Mouse (Mus musculus) lung, embryonic 15.5 days (tissue): ENCODE measurements at regions not wholly inside any gene's neighbourhood (a gene's known extent, or its start where the extent isn't known, plus 50 kb on each side); places are given as distances from the start of the nearest gene placed in this dataset.

Experiments
- ATAC-seq: fragments of 200-750 bp; cut with Nextera tagmentation; 2 replicates; pipeline ENCODE4 v1.8.0; 2017; ENCODE audit warnings: moderate number of reproducible peaks, borderline replicate concordance; ENCODE audit not compliant: low FRiP score, low TSS enrichment; ENCODE audit errors: extremely low read depth
- H3K27ac ChIP-seq: fragments of 300-500 bp; sonication (generic); 2 replicates; pipeline ENCODE4 v1.5.1; 2015; ENCODE audit warnings: moderate library complexity, mild to moderate bottlenecking, inconsistent platforms
- H3K27me3 ChIP-seq: fragments of 300-500 bp; sonication (generic); 2 replicates; pipeline ENCODE4 v1.6.1; 2015; ENCODE audit warnings: inconsistent platforms
- H3K36me3 ChIP-seq: fragments of 300-500 bp; sonication (generic); 2 replicates; pipeline ENCODE4 v1.6.1; 2015; ENCODE audit warnings: inconsistent platforms
- H3K4me1 ChIP-seq: fragments of 300-500 bp; sonication (generic); 2 replicates; pipeline ENCODE4 v1.6.1; 2015; ENCODE audit warnings: inconsistent platforms
- H3K4me2 ChIP-seq: fragments of 300-500 bp; sonication (generic); 2 replicates; pipeline ENCODE4 v1.6.1; 2015; ENCODE audit warnings: inconsistent platforms, mild to moderate bottlenecking, moderate library complexity
- H3K4me3 ChIP-seq: fragments of 300-500 bp; sonication (generic); 2 replicates; pipeline ENCODE4 v1.5.1; 2015; ENCODE audit warnings: mild to moderate bottlenecking, inconsistent platforms
- H3K9ac ChIP-seq: fragments of 300-500 bp; sonication (generic); 2 replicates; pipeline ENCODE4 v1.6.1; 2015; ENCODE audit warnings: inconsistent platforms
- H3K9me3 ChIP-seq: fragments of 300-500 bp; sonication (generic); 2 replicates; pipeline ENCODE4 v1.6.1; 2016; ENCODE audit warnings: inconsistent platforms
- WGBS: fragments of 180-500 bp; shearing (Covaris S2); methylation state at CpG from one replicate; pipeline ENCODE4 v1.1.7; 2015; 5-methylcytosine and 5-hydroxymethylcytosine counted together

DNA sequence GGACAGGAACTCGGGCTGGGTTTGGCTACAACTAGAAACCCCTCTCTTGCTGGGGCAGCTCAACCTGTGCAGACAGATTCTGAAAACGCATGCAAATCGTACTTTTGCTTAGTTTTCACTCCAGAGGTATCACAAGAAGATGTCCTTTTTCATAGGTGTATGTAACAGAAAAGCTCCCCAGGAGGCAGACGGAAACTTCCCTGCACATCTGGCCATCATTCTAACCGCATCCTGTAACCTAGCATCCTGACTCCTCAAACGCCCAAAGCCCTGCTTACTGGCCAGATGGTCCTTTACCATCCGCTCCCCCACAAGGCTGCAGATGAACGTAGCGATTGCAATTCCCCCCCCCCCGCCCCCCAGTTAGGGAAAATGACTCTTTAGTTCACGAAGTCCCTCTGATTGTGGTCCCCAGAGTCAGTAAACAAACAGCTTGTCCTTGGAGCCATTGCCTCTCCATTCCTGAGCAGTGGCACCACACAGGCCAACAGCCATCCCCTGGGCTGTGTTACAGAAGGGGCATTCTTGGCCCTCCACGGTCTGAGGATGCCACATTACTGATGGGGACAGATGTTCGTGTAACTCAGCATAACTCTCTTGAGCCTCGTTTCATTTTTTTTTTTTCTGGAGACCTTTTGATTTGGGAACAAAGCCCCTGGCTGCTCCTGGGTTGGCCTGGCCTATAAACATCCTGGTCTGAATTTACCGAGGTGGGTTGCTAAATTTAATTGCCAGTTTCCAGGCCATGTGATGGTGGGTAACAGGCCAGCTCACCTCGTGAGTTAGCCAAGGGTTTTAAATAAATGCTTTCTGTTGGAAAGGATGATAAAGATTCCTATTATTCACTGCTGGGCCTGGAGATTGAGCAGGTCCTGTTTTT lies 149.6 kb upstream of the Rreb1 start:
- H3K9ac ChIP-seq = no peak overlapping the region
- no peaks in the 10 kb centered on the region for H3K4me1 ChIP-seq
- no peak overlapping the region; the same call in 1 of the 2 replicates for H3K27ac ChIP-seq
- ATAC-seq = no peak
- H3K27me3 ChIP-seq = no peaks in the 10 kb centered on the region
- 61% methylated on average over 16 of the region's 16 CpGs for WGBS
- H3K4me2 ChIP-seq = no peak overlapping the region
- H3K9me3 ChIP-seq = no peaks in the 10 kb centered on the region
- no peaks in the 10 kb centered on the region for H3K36me3 ChIP-seq
- H3K4me3 ChIP-seq = no peak overlapping the region

GRCm38 (mm10) chr13:37629271-37629899 lies 148.8 kb upstream of the Rreb1 start:
- H3K9ac ChIP-seq = no peak overlapping the region
- WGBS = 66% methylated on average over 6 of the region's 6 CpGs
- H3K27ac ChIP-seq = no peak overlapping the region; the same call in 1 of the 2 replicates

GRCm38 (mm10) chr13:37632835-37633440 lies 145.3 kb upstream of the Rreb1 start:
- no peaks in the 10 kb centered on the region for H3K36me3 ChIP-seq
- H3K9me3 ChIP-seq = no peaks in the 10 kb centered on the region
- H3K9ac ChIP-seq = no peak overlapping the region
- H3K27ac ChIP-seq = no peak overlapping the region
- H3K4me3 ChIP-seq = no peak overlapping the region
- no peaks in the 10 kb centered on the region for H3K4me1 ChIP-seq
- ATAC-seq = no peak
- no peak overlapping the region for H3K4me2 ChIP-seq
- no peaks in the 10 kb centered on the region for H3K27me3 ChIP-seq
- 80% methylated on average over 5 of the region's 5 CpGs for WGBS

More at GRCm38 (mm10) chr13:37629271-37629899, 148.8 kb upstream of the Rreb1 start:
- no peak for ATAC-seq
- no peaks in the 10 kb centered on the region for H3K27me3 ChIP-seq
- no peaks in the 10 kb centered on the region for H3K36me3 ChIP-seq
- no peaks in the 10 kb centered on the region for H3K4me1 ChIP-seq
- H3K4me2 ChIP-seq = no peak overlapping the region
- H3K4me3 ChIP-seq = no peak overlapping the region
- H3K9me3 ChIP-seq = no peaks in the 10 kb centered on the region

DNA sequence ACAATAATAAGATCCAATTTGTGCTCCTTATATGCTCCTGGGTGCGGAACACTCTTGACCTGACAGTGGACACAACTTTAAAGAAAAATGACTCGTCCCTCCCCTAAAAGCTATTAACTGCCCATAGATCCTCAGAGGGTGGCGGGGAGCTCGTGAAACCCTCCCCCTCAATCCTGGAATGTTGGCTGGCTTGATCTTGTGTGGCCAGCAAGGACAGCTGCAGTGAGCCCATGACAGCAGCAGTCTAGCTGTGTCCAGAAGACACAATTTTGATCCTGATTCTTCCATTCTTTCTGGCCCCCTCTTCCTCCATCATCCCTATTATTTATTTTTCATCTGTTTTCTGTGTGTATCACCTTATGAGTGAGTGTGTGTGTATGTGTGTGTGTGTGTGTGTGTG lies 141.8 kb upstream of the Rreb1 start:
- Histone ChIP-seq H3K4me1 (0 out of 2 replicates have a peak, but pooled peaks cover 3% of the 10 kb centered on the region), H3K9ac (no peak overlapping the region), H3K4me2 (no peak overlapping the region), H3K36me3 (no peaks in the 10 kb centered on the region), H3K4me3 (no peak overlapping the region), H3K9me3 (no peaks in the 10 kb centered on the region), H3K27me3 (no peaks in the 10 kb centered on the region), H3K27ac (no peak overlapping the region)
- ATAC-seq = no peak
- 57% methylated on average over 4 of the region's 4 CpGs for WGBS

DNA sequence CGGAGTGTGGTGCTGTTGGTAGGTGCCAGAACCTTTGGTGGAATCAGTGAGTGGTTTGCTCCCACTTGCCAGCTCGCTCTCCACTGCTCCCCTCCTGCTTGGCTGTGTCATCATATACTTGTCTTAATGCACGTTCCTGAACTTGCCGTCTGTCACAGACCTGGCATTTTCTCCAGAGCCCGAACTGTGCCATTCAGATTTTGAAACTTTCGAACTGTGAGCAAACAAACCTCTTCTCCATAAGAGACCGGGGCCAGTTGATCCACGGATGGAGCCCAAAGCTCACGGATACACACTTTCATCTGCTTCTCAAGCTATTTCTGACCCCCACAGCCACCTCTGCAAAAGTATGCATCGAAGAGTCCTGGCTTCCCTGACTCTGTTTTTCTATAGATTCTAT lies 141.0 kb upstream of the Rreb1 start:
- 67% methylated on average over 10 of the region's 10 CpGs for WGBS
- Histone ChIP-seq H3K9me3 (no peaks in the 10 kb centered on the region), H3K9ac (no peak overlapping the region), H3K27ac (no peak overlapping the region), H3K4me3 (no peak overlapping the region), H3K4me2 (no peak overlapping the region), H3K27me3 (no peaks in the 10 kb centered on the region), H3K36me3 (no peaks in the 10 kb centered on the region), H3K4me1 (0 out of 2 replicates have a peak, but pooled peaks cover 3% of the 10 kb centered on the region)
- ATAC-seq = no peak

DNA sequence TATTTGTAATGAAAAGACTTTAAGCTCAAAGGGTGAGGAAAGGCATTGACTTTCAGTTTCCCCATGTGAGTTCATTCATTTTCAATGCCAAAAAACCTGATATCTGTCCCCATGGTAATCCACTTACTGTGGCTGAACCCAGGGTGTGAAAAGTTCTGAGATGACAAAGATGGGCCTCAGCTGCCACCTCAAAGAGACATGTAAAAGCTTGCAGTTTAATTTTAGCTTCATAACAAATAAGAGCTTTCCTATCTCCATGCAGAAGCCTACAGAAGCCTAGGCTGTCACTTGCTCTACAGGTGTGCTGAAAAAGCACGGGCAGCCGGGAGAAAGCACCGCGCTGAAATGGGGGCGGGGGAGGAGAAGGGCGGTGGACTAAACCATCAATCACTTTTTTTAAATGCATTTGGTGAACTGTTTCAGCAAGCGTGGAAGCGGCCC lies 140.1 kb upstream of the Rreb1 start:
- Histone ChIP-seq H3K4me2 (no peak overlapping the region), H3K9ac (no peak overlapping the region), H3K27ac (no peak overlapping the region), H3K27me3 (no peaks in the 10 kb centered on the region), H3K4me3 (no peak overlapping the region), H3K36me3 (no peaks in the 10 kb centered on the region), H3K9me3 (no peaks in the 10 kb centered on the region), H3K4me1 (0 out of 2 replicates have a peak, but pooled peaks cover 3% of the 10 kb centered on the region)
- 25% methylated on average over 8 of the region's 8 CpGs for WGBS
- ATAC-seq = no peak

- no peaks in the 10 kb centered on the region for H3K27me3 ChIP-seq
- H3K4me1 ChIP-seq = 0 out of 2 replicates have a peak, but pooled peaks cover 3% of the 10 kb centered on the region
- no peak overlapping the region for H3K4me2 ChIP-seq
- H3K27ac ChIP-seq = no peak overlapping the region
- no peak overlapping the region for H3K9ac ChIP-seq
- no peak overlapping the region for H3K4me3 ChIP-seq
- no peaks in the 10 kb centered on the region for H3K36me3 ChIP-seq
- H3K9me3 ChIP-seq = no peaks in the 10 kb centered on the region
- WGBS = 57% methylated on average over 13 of the region's 13 CpGs
- no peak for ATAC-seq
Measured at GRCm38 (mm10) chr13:37642410-37643093, 135.6 kb upstream of the Rreb1 start.

DNA sequence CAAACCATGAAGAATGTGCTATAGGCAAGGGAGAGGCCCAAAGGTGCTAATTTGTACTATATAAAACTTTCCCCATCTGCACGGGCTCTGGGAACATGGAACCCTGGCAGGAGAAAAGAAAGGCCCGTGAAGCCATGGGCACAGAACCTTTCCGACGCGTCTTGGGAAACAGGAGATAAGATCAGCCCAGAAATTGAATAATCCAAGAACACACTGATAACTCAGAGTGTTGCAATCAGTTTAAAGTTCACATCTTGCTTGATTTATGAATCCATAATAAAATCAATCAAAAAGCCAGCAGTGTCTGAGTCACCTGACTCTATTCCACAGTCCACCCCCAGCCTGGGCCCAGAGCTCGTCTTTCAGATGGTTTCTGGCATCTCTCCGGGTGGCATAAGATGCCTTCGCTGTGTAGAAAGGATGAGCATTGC lies 133.4 kb upstream of the Rreb1 start:
- H3K4me3 ChIP-seq = no peak overlapping the region
- no peak overlapping the region for H3K4me2 ChIP-seq
- no peaks in the 10 kb centered on the region for H3K9me3 ChIP-seq
- no peak for ATAC-seq
- H3K27me3 ChIP-seq = no peaks in the 10 kb centered on the region
- WGBS = 59% methylated on average over 8 of the region's 8 CpGs
- no peaks in the 10 kb centered on the region for H3K36me3 ChIP-seq
- H3K4me1 ChIP-seq = no peaks in the 10 kb centered on the region
- H3K9ac ChIP-seq = no peak overlapping the region
- no peak overlapping the region for H3K27ac ChIP-seq

GRCm38 (mm10) chr13:37649467-37650080 lies 128.6 kb upstream of the Rreb1 start:
- H3K9me3 ChIP-seq = no peaks in the 10 kb centered on the region
- H3K27me3 ChIP-seq = no peaks in the 10 kb centered on the region
- H3K4me2 ChIP-seq = no peak overlapping the region
- H3K9ac ChIP-seq = no peak overlapping the region
- ATAC-seq = no peak
- WGBS = 52% methylated on average over 9 of the region's 9 CpGs
- no peak overlapping the region for H3K27ac ChIP-seq
- H3K36me3 ChIP-seq = no peaks in the 10 kb centered on the region
- no peaks in the 10 kb centered on the region for H3K4me1 ChIP-seq
- H3K4me3 ChIP-seq = no peak overlapping the region

GRCm38 (mm10) chr13:37651221-37651946 lies 126.8 kb upstream of the Rreb1 start:
- Histone ChIP-seq H3K4me2 (no peak overlapping the region), H3K36me3 (no peaks in the 10 kb centered on the region), H3K4me3 (no peak overlapping the region), H3K4me1 (no peaks in the 10 kb centered on the region), H3K27me3 (no peaks in the 10 kb centered on the region), H3K9me3 (no peaks in the 10 kb centered on the region), H3K9ac (no peak overlapping the region), H3K27ac (no peak overlapping the region)
- no peak for ATAC-seq
- 76% methylated on average over 10 of the region's 10 CpGs for WGBS

DNA sequence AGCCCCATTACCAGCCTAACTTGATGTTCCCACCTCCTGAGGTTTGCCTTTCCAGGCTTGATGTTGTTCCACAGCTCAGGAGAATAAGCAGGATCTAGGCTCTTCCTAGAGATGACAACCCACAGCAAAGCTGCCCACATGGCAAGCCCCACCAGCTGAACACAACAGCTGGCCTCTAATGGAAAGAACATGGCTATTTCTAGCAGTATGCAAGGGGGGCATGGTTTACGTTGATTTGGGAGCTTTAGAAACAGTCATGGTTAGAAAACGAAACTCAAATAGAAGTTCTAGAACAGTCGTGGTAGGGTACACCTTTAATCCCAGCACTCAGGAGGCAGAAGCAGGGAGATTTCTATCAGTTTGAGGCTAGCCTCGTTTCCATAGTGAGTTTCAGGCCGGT lies 123.5 kb upstream of the Rreb1 start:
- Histone ChIP-seq H3K36me3 (no peaks in the 10 kb centered on the region), H3K4me1 (0 out of 2 replicates have a peak, but pooled peaks cover 8% of the 10 kb centered on the region), H3K9me3 (no peaks in the 10 kb centered on the region), H3K27me3 (no peaks in the 10 kb centered on the region), H3K9ac (no peak overlapping the region), H3K4me3 (no peak overlapping the region), H3K27ac (no peak overlapping the region), H3K4me2 (no peak overlapping the region)
- ATAC-seq = no peak
- WGBS = 77% methylated on average over 5 of the region's 5 CpGs
